Mouse (Mus musculus): ENCODE data around the gene Apbb2.

Apbb2 gene

GRCm38 (mm10) chr5:66382111-66382510, 236.5 kb downstream of the Apbb2 start:
- DNase-seq (ENCODE audit: low spot score in 2 of 2): no peak

DNA sequence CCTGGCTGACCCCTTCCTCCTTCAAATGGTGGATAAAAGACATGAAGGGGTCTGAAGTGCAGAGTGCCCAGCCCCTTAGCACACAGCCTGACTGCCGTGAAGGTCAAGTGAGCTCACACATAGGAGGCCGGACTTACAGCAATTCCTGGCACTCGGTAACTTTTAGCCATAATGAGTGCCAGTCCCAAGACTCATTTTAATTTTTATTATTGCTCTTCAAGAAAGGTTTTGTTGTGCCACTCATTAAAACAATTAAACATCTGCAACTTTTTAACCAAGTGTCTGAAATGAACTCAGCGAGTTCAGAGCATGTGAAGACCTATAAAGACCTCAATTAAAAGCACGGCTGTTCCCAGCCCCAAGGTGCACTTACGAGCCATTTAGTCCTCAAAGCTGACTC, 239.6 kb downstream of the Apbb2 start:
- DNase-seq (ENCODE audit: low spot score in 2 of 2): no peak

DNA sequence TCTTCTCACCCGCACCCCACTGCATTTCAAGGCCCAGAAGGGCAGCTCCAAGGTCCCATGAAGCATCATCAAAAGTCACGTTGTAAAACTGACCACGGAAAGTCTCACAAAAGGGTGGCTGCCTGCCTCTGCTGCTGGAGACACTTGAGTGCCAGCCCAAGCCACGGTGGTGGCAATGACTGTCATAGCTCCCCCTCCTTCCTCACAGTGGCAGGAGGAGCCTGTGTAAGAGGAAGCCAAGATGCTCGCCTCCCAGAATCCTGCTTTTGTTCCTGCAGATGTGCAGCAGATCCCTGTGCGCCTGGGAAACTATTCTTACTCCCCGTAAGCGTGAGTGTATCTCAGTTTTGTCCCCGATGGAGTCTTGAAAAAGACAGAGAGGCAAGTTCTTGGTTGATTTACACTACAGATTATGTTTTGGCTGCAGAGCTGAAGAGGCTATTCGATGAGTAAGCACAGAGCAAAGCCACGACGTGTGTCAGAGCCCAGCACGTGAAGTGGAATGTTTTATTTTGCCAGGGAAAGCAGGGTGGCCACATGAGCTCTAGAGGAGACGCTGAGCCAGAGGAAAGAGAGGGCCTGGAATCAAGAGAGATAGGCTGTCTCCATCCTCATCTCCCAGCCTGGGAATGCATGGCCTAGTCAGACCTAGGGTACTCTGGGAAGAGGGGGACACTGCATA, 241.9 kb downstream of the Apbb2 start:
- DNase-seq (ENCODE audit: low spot score in 2 of 2): no peak

DNA sequence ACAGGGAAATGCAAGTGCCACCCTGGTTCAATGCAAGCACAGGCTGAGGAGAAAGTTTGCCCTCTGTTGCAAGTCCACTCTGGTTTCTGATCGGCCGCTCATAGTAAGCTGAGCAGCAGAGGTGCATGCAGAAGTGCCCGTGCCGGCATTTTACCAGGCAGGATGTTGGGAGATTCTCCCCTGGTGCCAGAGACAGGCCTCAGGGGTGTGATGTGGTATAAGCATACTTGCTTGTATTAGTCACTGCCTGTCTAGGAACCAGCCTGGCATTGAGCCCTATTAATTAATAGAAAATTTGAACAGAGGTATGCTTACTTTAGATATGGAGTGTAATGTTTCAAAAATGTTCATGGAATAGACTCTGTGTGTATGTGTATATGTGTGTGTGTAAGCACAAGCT, 244.2 kb downstream of the Apbb2 start:
- no peak for DNase-seq (ENCODE audit: low spot score in 2 of 2)

- DNase-seq (ENCODE audit: low spot score in 2 of 2): no peak
Measured at GRCm38 (mm10) chr5:66373515-66374164, 244.9 kb downstream of the Apbb2 start.

DNA sequence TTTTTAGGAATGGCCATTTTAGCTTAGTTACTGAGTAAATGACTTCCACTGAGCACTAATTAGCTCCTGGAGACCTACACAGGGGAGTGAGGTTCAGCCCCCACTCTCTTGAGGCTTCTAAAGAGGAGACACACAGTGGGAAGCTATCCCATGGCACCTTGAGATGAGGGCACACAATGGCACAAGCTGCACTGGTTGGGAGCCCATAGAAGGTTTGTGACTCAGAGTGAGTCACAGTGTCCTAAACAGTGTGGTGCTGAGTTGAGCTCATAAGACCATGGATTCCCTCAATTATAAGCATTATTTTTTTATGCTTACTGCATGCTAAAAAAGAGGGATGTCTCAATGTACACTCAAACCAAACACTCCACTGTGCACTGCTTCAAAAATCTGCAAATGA, 247.5 kb downstream of the Apbb2 start:
- DNase-seq (ENCODE audit: low spot score in 2 of 2): no peak

- peak in 1 of 2 experiments; percentile 36 for DNase-seq (ENCODE audit: low spot score in 2 of 2)
Measured at GRCm38 (mm10) chr5:66368966-66369365, 249.6 kb downstream of the Apbb2 start.

DNA sequence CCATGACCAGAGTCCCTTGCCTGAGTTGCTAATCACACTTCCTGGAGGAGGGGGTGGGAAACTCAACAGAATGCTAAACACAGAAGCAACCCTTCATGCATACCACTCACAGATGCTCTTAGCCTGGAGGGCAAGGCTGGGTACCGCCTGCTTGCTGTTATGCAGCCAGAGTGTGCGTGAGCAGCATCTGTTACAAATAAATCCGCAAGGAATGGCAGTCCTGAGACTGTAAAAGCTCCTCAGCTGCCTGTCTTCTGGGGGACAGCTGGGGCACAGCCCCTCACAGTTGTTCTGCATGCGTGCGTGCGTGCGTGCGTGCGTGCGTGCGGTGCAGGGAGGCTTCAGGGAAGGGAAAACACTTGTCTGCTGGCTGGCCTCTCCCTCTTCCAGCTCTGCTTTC, 250.9 kb downstream of the Apbb2 start:
- DNase-seq (ENCODE audit: low spot score in 2 of 2): no peak

GRCm38 (mm10) chr5:66363274-66364261, 255.0 kb downstream of the Apbb2 start:
- no peak for DNase-seq (ENCODE audit: low spot score in 2 of 2)

DNA sequence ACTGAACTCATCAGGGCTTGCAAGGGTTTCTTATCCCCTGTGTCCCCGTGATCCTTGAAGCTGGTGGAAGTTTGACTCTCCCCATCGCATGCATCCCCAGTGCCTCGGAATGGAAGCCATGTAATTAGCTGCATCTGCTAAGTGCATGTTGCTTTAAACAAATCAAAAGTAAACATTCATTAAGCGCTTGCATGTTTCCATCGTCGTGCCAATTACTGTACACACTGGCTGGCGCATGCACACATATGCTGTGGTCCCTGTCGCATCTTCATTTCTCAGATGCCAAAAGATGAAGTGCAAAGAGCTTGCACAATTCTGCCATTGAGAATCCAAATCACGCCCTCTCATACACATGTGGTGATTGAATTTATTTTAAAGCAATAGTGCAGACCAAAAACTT, 257.8 kb downstream of the Apbb2 start:
- DNase-seq (ENCODE audit: low spot score in 2 of 2): no peak

DNA sequence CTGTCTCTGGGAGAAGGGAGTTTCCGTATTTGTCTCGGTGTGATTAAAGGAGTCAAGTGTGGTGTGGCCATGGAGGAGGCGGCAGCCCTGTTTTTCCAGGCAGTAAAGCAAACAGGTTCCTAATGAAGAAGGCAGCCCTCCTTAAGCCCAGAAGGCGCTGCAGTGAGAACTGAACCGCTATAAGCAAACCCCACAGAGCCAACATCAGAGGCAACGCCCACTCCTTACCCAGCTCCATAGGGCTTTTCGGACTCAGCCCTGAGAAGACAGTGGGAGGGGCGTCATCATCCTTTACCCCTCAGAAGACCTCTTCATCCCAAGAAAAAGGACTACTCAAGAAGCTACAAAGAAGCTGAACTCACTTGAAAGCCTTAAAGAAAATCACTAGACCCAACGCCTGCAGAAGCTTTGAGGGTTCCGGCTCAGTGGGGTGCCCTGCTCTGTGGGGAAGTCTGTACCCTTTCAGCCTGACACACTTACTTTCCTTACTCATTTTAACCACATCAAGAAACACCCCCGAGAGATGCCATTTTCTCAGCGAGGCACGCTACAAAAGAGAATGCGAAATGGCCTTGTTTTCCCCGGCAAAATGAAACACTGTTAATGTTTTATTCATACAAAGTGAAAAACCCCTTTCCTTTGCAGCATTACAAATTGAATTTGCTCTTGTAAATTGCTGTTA, 258.7 kb downstream of the Apbb2 start:
- no peak for DNase-seq (ENCODE audit: low spot score in 2 of 2)

- no peak for DNase-seq (ENCODE audit: low spot score in 2 of 2)
Measured at GRCm38 (mm10) chr5:66355147-66355546, 263.4 kb downstream of the Apbb2 start.

- no peak for DNase-seq (ENCODE audit: low spot score in 2 of 2)
Measured at GRCm38 (mm10) chr5:66353876-66354275, 264.7 kb downstream of the Apbb2 start.

GRCm38 (mm10) chr5:66351836-66352390, 266.7 kb downstream of the Apbb2 start:
- no peak for DNase-seq (ENCODE audit: low spot score in 2 of 2)

DNA sequence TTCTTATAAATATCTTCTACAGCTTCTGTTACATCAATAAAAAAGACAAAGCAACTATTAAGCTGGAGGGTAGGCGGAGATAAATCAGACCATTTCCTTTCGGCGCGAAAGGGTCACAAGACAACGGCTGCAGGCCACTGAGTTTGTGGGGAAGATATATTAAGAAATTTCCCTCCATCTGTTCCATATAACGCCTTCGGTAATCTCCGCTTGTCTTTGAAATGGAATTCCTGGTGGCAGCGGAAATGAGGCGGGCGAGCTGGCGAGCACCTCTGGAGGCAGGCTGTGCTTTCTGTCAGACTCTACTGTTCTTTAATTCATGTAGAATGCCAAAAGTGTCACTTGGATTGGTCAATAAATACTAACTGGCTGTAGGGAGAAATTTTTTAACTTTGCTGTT, 267.5 kb downstream of the Apbb2 start:
- no peak for DNase-seq (ENCODE audit: low spot score in 2 of 2)

DNA sequence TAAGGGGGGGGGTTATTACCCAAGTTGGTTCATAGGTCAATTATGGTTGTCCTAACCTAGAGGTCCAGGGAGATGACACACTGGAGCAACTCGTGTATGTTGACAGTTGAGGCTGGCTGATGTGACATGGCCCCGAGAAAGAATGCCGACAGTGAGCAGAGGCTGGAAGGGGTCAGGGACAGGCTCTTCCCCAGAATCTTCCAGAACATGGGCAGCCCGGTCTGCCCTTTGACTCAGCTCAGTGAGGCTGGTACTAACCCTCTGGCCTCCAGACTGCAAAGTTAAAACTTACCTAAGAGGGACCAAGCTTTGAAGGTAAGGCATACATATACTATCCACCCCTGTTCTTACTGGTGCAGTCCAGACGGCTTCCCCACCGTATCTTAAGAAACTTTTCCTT, 268.0 kb downstream of the Apbb2 start:
- no peak for DNase-seq (ENCODE audit: low spot score in 2 of 2)

DNA sequence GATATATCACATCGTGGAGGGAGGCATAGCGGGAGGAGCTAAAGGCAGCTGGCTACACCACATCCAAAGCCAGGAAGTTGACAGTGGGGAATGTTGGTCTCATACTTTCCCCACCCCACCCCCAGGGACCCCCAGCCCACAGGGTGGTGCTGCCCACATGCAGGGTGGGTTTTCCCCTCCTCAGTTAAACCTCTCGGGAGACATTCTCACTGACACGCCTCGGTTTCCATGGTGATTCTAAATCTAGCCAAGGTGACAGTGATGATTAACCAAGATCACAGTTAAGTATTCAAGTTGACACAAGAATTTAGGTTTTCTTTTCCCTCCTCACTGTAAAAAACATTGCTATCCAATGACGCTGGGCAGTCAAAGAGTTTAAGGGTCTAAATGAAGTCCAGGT, 270.2 kb downstream of the Apbb2 start:
- DNase-seq (ENCODE audit: low spot score in 2 of 2): no peak

DNA sequence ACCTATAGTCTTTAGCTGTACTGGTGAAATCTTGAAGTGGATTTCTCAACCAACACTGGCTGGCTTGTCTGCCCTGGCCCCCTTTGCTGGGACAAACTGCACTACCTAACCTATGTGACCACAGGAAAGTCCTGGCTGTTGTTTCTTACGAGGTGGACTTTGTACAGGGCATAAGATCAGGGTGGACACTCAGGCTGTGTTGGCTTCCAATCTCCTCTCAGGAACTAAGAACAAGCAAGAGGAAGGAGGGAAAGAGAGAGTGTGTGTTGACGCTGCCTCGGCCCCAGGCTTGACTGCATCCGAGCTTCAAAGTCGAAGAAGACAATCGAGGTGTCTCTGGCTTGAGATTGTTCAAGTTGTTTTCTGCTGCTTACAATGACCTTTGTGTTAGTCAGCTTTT, 271.8 kb downstream of the Apbb2 start:
- DNase-seq (ENCODE audit: low spot score in 2 of 2): no peak

- no peak for DNase-seq (ENCODE audit: low spot score in 2 of 2)
Measured at GRCm38 (mm10) chr5:66345140-66345539, 273.4 kb downstream of the Apbb2 start.

DNA sequence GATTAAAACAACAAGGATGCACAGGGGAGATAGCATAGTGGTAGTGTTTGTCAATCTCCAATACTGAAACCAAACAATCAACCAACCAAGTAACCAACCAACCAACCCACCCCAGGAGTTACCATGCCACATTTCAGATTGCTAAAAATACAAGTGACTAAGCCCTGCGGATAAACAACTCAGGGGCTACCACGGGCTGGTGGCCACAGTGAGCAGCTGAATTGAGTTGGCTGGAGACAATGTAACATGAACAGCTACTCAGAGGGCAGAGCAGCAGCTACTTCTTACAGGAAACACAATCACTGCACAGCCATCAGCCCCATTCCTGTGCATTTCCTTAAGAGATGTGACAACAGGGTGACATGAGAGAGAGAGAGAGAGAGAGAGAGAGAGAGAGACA, 274.4 kb downstream of the Apbb2 start:
- DNase-seq (ENCODE audit: low spot score in 2 of 2): no peak

GRCm38 (mm10) chr5:66342285-66342684, 276.3 kb downstream of the Apbb2 start:
- no peak for DNase-seq (ENCODE audit: low spot score in 2 of 2)

GRCm38 (mm10) chr5:66341848-66342247, 276.7 kb downstream of the Apbb2 start:
- no peak for DNase-seq (ENCODE audit: low spot score in 2 of 2)

Measured in frontal cortex, postnatal 10 days (tissue).